Comparison of ENCODE assay signal across 8 mouse cellular contexts in the genomic region with DNA sequence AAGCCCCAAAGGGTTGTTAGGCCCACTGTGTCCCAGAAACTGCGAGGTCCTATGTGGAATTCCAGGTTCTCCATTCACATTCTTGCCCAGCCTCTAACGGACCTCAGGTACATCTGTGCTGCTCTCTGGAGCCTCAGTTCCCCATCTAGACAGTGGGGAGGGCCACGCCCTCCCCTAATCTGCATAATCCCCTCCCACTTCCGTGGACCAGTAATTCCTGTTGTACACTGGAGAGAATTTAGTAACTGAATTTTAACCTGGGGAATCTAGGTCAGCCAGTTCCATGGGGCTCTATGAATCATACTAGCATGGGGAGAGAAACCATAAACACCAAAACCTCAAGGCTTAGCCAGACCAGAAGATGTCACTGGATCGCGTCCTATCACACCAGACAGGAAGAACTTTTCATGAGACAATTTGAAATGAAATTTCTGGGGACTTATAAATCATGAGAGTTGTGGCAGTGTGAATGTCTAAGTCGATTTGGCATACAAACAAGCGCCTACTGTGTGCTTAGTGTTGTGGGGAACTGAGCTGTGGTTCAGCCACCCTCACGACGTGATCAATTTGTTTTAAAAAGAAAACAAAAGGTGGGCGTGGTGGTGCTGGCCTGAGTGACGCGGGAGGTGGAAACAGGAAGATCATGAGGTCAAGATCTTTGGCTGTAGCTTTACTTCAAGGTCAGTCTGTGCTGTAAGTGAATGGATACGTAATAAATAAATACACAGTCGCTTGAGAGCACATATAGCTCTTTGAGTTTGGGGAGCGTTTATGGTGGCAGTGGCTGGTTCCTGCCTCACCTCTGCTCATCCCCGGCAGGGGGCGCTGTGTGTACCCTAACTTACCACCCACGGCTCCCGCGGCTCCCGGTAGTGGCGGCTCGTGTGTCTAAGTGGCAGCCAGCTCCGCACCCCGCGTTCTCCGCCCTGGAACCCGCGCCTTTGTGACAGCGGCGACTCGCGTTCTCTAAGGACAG. TPM values are rescaled to one million over a fixed set of nuclear protein-coding genes. Genes with fewer than 3 reads are reported as not detected.
DNase-seq lines count a peak whose midpoint lies in the region; ATAC-seq lines count a peak whose summit lies in the region.

No protein-coding gene starts in this region.

- intact Hi-C loops in gastrocnemius, postnatal 14 days (cut with DNase I; ENCODE audit: low total_unique reads) = loop anchor here (5.0 to 10.0 kb wide), 4 partner anchors 46 to 213 kb away; a partner anchor contains a TSS
- intact Hi-C loops in left cerebral cortex, postnatal 14 days (cut with DNase I) = loop anchor here (5.0 kb wide), 2 partner anchors 36 to 121 kb away; no protein-coding TSS in a partner anchor

- ATAC-seq in inflammation-experienced regulatory T-cells, adult 6 months = peak; percentile 81
- peak; percentile 74 for ATAC-seq in megakaryocyte-erythroid progenitor cell, adult 5-6 weeks (replicated peaks; ENCODE audit: low FRiP score, low TSS enrichment, poor library complexity, severe bottlenecking)

- peak; percentile 58 for DNase-seq in adipocyte (ENCODE audit: low spot score)
- DNase-seq in embryo, embryonic 10.5 days (ENCODE audit: low spot score) = peak; percentile 87
- DNase-seq in gastrocnemius, postnatal 14 days = peak; percentile 89
- peak; percentile 87 to 88 for DNase-seq in left cerebral cortex, postnatal 14 days (ENCODE audit: low spot score in 2 of 2)
- peak; percentile 94 for DNase-seq in right cerebral cortex, postnatal 14 days
- DNase-seq in urinary bladder, postnatal 25 days (ENCODE audit: low spot score) = peak; percentile 89

RNA-seq across cellular contexts. Expression of a gene that starts 9.3 kb away (rescaled TPM):
- not detected for total RNA-seq in gastrocnemius, postnatal 14 days (2021)
- under 1 TPM in 2 of 3 experiments, not detected in 1; 0.26 to 0.63 TPM for polyA plus RNA-seq in inflammation-experienced regulatory T-cells, adult 6 months (2017; shearing (Covaris generic))
- total RNA-seq in left cerebral cortex, postnatal 14 days (2021) = under 1 TPM in 1 of 2 experiments, not detected in 1; 0.24 TPM
- 0.96 and 1.4 TPM in 2 replicates for total RNA-seq in megakaryocyte-erythroid progenitor cell, adult 5-6 weeks (2014; fragmentation: Nextera tagmentation)
- not detected in 2 replicates for total RNA-seq in megakaryocyte-erythroid progenitor cell, adult 5-6 weeks (2017)

RNA-seq across cellular contexts. Expression of a gene that starts 26.7 kb away (rescaled TPM):
- total RNA-seq in gastrocnemius, postnatal 14 days (2021) = 100 to 1,000 TPM; 110 TPM
- 10 to 100 TPM; 57.8 to 90.1 (median 81.4) TPM for polyA plus RNA-seq in inflammation-experienced regulatory T-cells, adult 6 months (2017; shearing (Covaris generic))
- total RNA-seq in left cerebral cortex, postnatal 14 days (2021) = 100 to 1,000 TPM; 161 to 170 TPM
- total RNA-seq in megakaryocyte-erythroid progenitor cell, adult 5-6 weeks (2014; fragmentation: Nextera tagmentation) = 375 and 380 TPM in 2 replicates
- total RNA-seq in megakaryocyte-erythroid progenitor cell, adult 5-6 weeks (2017) = 229 and 230 TPM in 2 replicates

RNA-seq across cellular contexts. Expression of a gene that starts 30.6 kb away (rescaled TPM):
- total RNA-seq in gastrocnemius, postnatal 14 days (2021) = 1,000 to 10,000 TPM in 1 of 2 experiments, 100 to 1,000 TPM in 1; 675 to 1,272 TPM
- polyA plus RNA-seq in inflammation-experienced regulatory T-cells, adult 6 months (2017; shearing (Covaris generic)) = under 1 TPM in 1 of 3 experiments, not detected in 2; 0.41 TPM
- 1 to 10 TPM; 1.3 to 2.0 TPM for total RNA-seq in left cerebral cortex, postnatal 14 days (2021)
- total RNA-seq in megakaryocyte-erythroid progenitor cell, adult 5-6 weeks (2014; fragmentation: Nextera tagmentation) = not detected in 2 replicates
- total RNA-seq in megakaryocyte-erythroid progenitor cell, adult 5-6 weeks (2017) = not detected in 2 replicates

Comparison
In these comparisons a context has a peak if more than half of its experiments do, and no peak if none do; other contexts are left out.
1. Peak in every context shown above with its lines: DNase-seq and ATAC-seq.
2. RNA of a gene that starts 30.6 kb away (total RNA-seq): 675 to 1,272 TPM in gastrocnemius, postnatal 14 days; 1.3 to 2.0 TPM in left cerebral cortex, postnatal 14 days and not detected in megakaryocyte-erythroid progenitor cell, adult 5-6 weeks; every median in the first group is over 100 times any median in the second.